Mouse (Mus musculus): Measurements from ENCODE around the gene Scyl1. TPM values are rescaled to one million over a fixed set of nuclear protein-coding genes. Genes with fewer than 3 reads are reported as not detected.

Scyl1 gene
- polyA plus RNA-seq, 1 experiment from 2014 or later = 47.2 TPM

GRCm38 (mm10) chr19:5784958-5785577, 13.8 kb upstream of the Scyl1 start:
- 59% methylated on average over 10 of the region's 10 CpGs for WGBS

GRCm38 (mm10) chr19:5782121-5782520, 10.9 kb upstream of the Scyl1 start:
- H3K9ac ChIP-seq (ENCODE audit: low read depth, low read length) = no peak overlapping the region
- H3K36me3 ChIP-seq (ENCODE audit: control insufficient read depth, insufficient read depth, low read length) = no peaks in the 10 kb centered on the region
- no peak overlapping the region for H3K27ac ChIP-seq (ENCODE audit: low read depth, low read length)
- H3K4me3 ChIP-seq (ENCODE audit: low read depth, low read length) = no peak overlapping the region
- 80% methylated on average over 1 of the region's 1 CpGs for WGBS
- H3K4me2 ChIP-seq (replicated peaks; ENCODE audit: low read depth, low read length) = no peak overlapping the region
- no peaks in the 10 kb centered on the region for H3K4me1 ChIP-seq (replicated peaks; ENCODE audit: control insufficient read depth, insufficient read depth, low read length)
- DNase-seq (ENCODE audit: low spot score) = no peak
- ATAC-seq (ENCODE audit: low FRiP score) = no peak
- no peaks in the 10 kb centered on the region for H3K27me3 ChIP-seq (ENCODE audit: control insufficient read depth, insufficient read depth, low read length)
- H3K9me3 ChIP-seq (ENCODE audit: control insufficient read depth, low read length) = no peaks in the 10 kb centered on the region

More at GRCm38 (mm10) chr19:5784958-5785577, 13.8 kb upstream of the Scyl1 start:
- H3K4me3 ChIP-seq (ENCODE audit: low read depth, low read length) = no peak overlapping the region
- no peaks in the 10 kb centered on the region for H3K4me1 ChIP-seq (replicated peaks; ENCODE audit: control insufficient read depth, insufficient read depth, low read length)
- H3K9ac ChIP-seq (ENCODE audit: low read depth, low read length) = no peak overlapping the region
- no peaks in the 10 kb centered on the region for H3K9me3 ChIP-seq (ENCODE audit: control insufficient read depth, low read length)
- no peaks in the 10 kb centered on the region for H3K27me3 ChIP-seq (ENCODE audit: control insufficient read depth, insufficient read depth, low read length)
- no peak for ATAC-seq (ENCODE audit: low FRiP score)
- H3K27ac ChIP-seq (ENCODE audit: low read depth, low read length) = no peak overlapping the region
- H3K4me2 ChIP-seq (replicated peaks; ENCODE audit: low read depth, low read length) = no peak overlapping the region
- H3K36me3 ChIP-seq (ENCODE audit: control insufficient read depth, insufficient read depth, low read length) = no peaks in the 10 kb centered on the region
- DNase-seq (ENCODE audit: low spot score) = no peak

DNA sequence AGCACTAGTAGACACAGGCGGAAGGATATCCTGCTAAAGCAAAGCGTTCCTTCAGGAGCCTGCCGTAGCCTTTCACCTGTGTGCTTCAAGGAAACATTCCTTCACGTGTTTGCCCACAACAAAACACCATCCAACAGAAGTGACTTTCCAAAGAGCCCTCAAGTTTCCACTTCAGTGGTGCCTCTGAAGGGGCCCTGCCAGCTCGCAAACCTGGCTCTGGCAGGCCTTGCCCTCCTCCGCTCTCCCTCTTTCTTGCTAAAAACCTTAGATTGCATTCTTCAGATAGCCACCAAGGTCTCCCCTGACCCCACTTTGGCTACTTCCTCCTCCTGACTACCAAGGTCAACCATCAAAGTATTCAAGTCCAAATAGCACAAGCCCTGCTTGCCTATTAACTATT, 10.3 kb upstream of the Scyl1 start:
- Histone ChIP-seq H3K4me1 (replicated peaks; ENCODE audit: control insufficient read depth, insufficient read depth, low read length) (no peaks in the 10 kb centered on the region), H3K9ac (ENCODE audit: low read depth, low read length) (no peak overlapping the region), H3K36me3 (ENCODE audit: control insufficient read depth, insufficient read depth, low read length) (no peaks in the 10 kb centered on the region), H3K4me3 (ENCODE audit: low read depth, low read length) (no peak overlapping the region), H3K9me3 (ENCODE audit: control insufficient read depth, low read length) (no peaks in the 10 kb centered on the region), H3K27me3 (ENCODE audit: control insufficient read depth, insufficient read depth, low read length) (no peaks in the 10 kb centered on the region), H3K4me2 (replicated peaks; ENCODE audit: low read depth, low read length) (no peak overlapping the region), H3K27ac (ENCODE audit: low read depth, low read length) (no peak overlapping the region)
- no peak for ATAC-seq (ENCODE audit: low FRiP score)
- WGBS = 91% methylated on average over 6 of the region's 6 CpGs
- DNase-seq (ENCODE audit: low spot score) = no peak

GRCm38 (mm10) chr19:5780203-5780602, 9.0 kb upstream of the Scyl1 start:
- no peaks in the 10 kb centered on the region for H3K9me3 ChIP-seq (ENCODE audit: control insufficient read depth, low read length)
- H3K9ac ChIP-seq (ENCODE audit: low read depth, low read length) = no peak overlapping the region
- 60% methylated on average over 7 of the region's 7 CpGs for WGBS
- H3K36me3 ChIP-seq (ENCODE audit: control insufficient read depth, insufficient read depth, low read length) = no peaks in the 10 kb centered on the region
- DNase-seq (ENCODE audit: low spot score) (peak; percentile 36), ATAC-seq (ENCODE audit: low FRiP score) (no peak)
- H3K27me3 ChIP-seq (ENCODE audit: control insufficient read depth, insufficient read depth, low read length) = no peaks in the 10 kb centered on the region
- H3K4me3 ChIP-seq (ENCODE audit: low read depth, low read length) = no peak overlapping the region
- no peak overlapping the region for H3K4me2 ChIP-seq (replicated peaks; ENCODE audit: low read depth, low read length)
- no peaks in the 10 kb centered on the region for H3K4me1 ChIP-seq (replicated peaks; ENCODE audit: control insufficient read depth, insufficient read depth, low read length)
- no peak overlapping the region for H3K27ac ChIP-seq (ENCODE audit: low read depth, low read length)

GRCm38 (mm10) chr19:5778312-5778711, 7.1 kb upstream of the Scyl1 start:
- WGBS = 49% methylated on average over 8 of the region's 8 CpGs
- Histone ChIP-seq H3K4me1 (replicated peaks; ENCODE audit: control insufficient read depth, insufficient read depth, low read length) (no peaks in the 10 kb centered on the region), H3K27me3 (ENCODE audit: control insufficient read depth, insufficient read depth, low read length) (no peaks in the 10 kb centered on the region), H3K4me3 (ENCODE audit: low read depth, low read length) (no peak overlapping the region), H3K27ac (ENCODE audit: low read depth, low read length) (no peak overlapping the region), H3K9ac (ENCODE audit: low read depth, low read length) (no peak overlapping the region), H3K4me2 (replicated peaks; ENCODE audit: low read depth, low read length) (no peak overlapping the region), H3K36me3 (ENCODE audit: control insufficient read depth, insufficient read depth, low read length) (no peaks in the 10 kb centered on the region), H3K9me3 (ENCODE audit: control insufficient read depth, low read length) (no peaks in the 10 kb centered on the region)
- DNase-seq (ENCODE audit: low spot score) (no peak), ATAC-seq (ENCODE audit: low FRiP score) (no peak)

- Histone ChIP-seq H3K9ac (ENCODE audit: low read depth, low read length) (no peak overlapping the region), H3K27ac (ENCODE audit: low read depth, low read length) (no peak overlapping the region), H3K36me3 (ENCODE audit: control insufficient read depth, insufficient read depth, low read length) (no peaks in the 10 kb centered on the region), H3K4me1 (replicated peaks; ENCODE audit: control insufficient read depth, insufficient read depth, low read length) (no peaks in the 10 kb centered on the region), H3K9me3 (ENCODE audit: control insufficient read depth, low read length) (no peaks in the 10 kb centered on the region), H3K27me3 (ENCODE audit: control insufficient read depth, insufficient read depth, low read length) (no peaks in the 10 kb centered on the region), H3K4me2 (replicated peaks; ENCODE audit: low read depth, low read length) (no peak overlapping the region), H3K4me3 (ENCODE audit: low read depth, low read length) (no peak overlapping the region)
- ATAC-seq (ENCODE audit: low FRiP score) = no peak
- DNase-seq (ENCODE audit: low spot score) = no peak
- 84% methylated on average over 9 of the region's 9 CpGs for WGBS
Observed at GRCm38 (mm10) chr19:5777387-5778032, 6.3 kb upstream of the Scyl1 start.

DNA sequence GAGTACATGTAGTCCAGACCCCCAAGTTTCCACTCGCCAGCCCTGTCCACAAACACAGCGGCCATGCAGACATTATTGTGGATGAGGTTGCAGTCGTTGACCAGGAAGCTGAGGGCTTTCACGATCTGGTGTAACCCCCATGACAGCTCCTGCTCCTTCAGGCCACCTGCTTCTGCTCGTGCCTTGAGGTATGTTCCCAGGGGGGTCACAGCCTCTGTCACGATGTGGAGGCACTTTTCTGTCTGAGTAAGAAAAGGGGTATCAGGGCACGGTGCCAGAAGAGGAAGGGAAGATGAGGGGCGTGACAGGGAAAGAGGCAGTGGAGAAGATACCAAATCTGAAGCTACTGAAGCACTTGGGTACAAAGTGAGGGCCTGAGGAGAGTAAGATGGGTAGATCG, 908 bp downstream of the Scyl1 start:
- DNase-seq (ENCODE audit: low spot score) = no peak
- Histone ChIP-seq H3K9me3 (ENCODE audit: control insufficient read depth, low read length) (no peaks in the 10 kb centered on the region), H3K27ac (ENCODE audit: low read depth, low read length) (peak overlapping the region; percentile 74; the same call in 1 of the 2 replicates), H3K4me3 (ENCODE audit: low read depth, low read length) (peak overlapping the region; percentile 89), H3K27me3 (ENCODE audit: control insufficient read depth, insufficient read depth, low read length) (no peaks in the 10 kb centered on the region), H3K4me2 (replicated peaks; ENCODE audit: low read depth, low read length) (peak overlapping the region; percentile 92), H3K4me1 (replicated peaks; ENCODE audit: control insufficient read depth, insufficient read depth, low read length) (peaks cover 8% of the 10 kb centered on the region), H3K36me3 (ENCODE audit: control insufficient read depth, insufficient read depth, low read length) (0 out of 2 replicates have a peak, but pooled peaks cover 8% of the 10 kb centered on the region), H3K9ac (ENCODE audit: low read depth, low read length) (peak overlapping the region; percentile 84)
- no peak for ATAC-seq (ENCODE audit: low FRiP score)
- 55% methylated on average over 9 of the region's 9 CpGs for WGBS

DNA sequence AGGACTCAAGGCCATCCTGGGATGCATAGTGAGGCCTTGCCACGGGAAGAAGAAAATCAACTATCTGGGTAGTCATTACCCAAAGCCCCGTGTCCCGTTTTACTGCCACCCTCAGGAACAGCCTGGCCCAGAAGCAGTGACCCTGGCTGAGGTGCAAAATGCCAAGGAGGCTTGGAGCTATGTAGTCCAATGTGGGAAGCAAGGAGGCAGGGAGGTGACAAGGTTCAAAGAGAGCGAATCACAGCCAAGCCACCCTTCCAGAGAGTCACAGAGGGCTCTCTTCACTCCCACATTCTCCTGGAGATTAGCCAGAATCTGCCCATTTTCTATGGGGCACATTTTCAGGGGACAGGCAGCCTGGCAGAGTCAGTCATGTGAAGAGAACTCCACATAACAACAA, 3.9 kb downstream of the Scyl1 start:
- Histone ChIP-seq H3K27ac (ENCODE audit: low read depth, low read length) (no peak overlapping the region), H3K4me1 (replicated peaks; ENCODE audit: control insufficient read depth, insufficient read depth, low read length) (peaks cover 8% of the 10 kb centered on the region), H3K9ac (ENCODE audit: low read depth, low read length) (no peak overlapping the region), H3K4me2 (replicated peaks; ENCODE audit: low read depth, low read length) (no peak overlapping the region), H3K9me3 (ENCODE audit: control insufficient read depth, low read length) (no peaks in the 10 kb centered on the region), H3K36me3 (ENCODE audit: control insufficient read depth, insufficient read depth, low read length) (peaks cover 12% of the 10 kb centered on the region; the same call in 1 of the 2 replicates), H3K27me3 (ENCODE audit: control insufficient read depth, insufficient read depth, low read length) (no peaks in the 10 kb centered on the region), H3K4me3 (ENCODE audit: low read depth, low read length) (no peak overlapping the region)
- WGBS = 94% methylated on average over 4 of the region's 4 CpGs
- DNase-seq (ENCODE audit: low spot score) = no peak
- ATAC-seq (ENCODE audit: low FRiP score) = no peak

- DNase-seq (ENCODE audit: low spot score) = no peak
- H3K36me3 ChIP-seq (ENCODE audit: control insufficient read depth, insufficient read depth, low read length) = peaks cover 18% of the 10 kb centered on the region
Observed at GRCm38 (mm10) chr19:5763163-5763562, 8.1 kb downstream of the Scyl1 start.

More at GRCm38 (mm10) chr19:5763163-5763562, 8.1 kb downstream of the Scyl1 start:
- Histone ChIP-seq H3K4me1 (replicated peaks; ENCODE audit: control insufficient read depth, insufficient read depth, low read length) (no peaks in the 10 kb centered on the region), H3K4me2 (replicated peaks; ENCODE audit: low read depth, low read length) (no peak overlapping the region), H3K9me3 (ENCODE audit: control insufficient read depth, low read length) (no peaks in the 10 kb centered on the region), H3K4me3 (ENCODE audit: low read depth, low read length) (no peak overlapping the region), H3K9ac (ENCODE audit: low read depth, low read length) (no peak overlapping the region), H3K27me3 (ENCODE audit: control insufficient read depth, insufficient read depth, low read length) (peaks cover 3% of the 10 kb centered on the region), H3K27ac (ENCODE audit: low read depth, low read length) (no peak overlapping the region)
- WGBS = 93% methylated on average over 6 of the region's 6 CpGs
- ATAC-seq (ENCODE audit: low FRiP score) = no peak
